Mouse (Mus musculus) limb, embryonic 11.5 days (tissue): ENCODE data around the gene Ulk3. TPM values are rescaled to one million over a fixed set of nuclear protein-coding genes. Genes with fewer than 3 reads are reported as not detected.

ENCODE experiments used
- ATAC-seq: fragments of 200-750 bp; cut with Nextera tagmentation; 2 replicates; pipeline ENCODE4 v1.8.0; 2017; ENCODE audit warnings: low read depth; ENCODE audit not compliant: insufficient number of reproducible peaks, low FRiP score, low TSS enrichment
- DNase-seq: peaks from one replicate; pipeline ENCODE4 v3.0.0-alpha.2; 2015; ENCODE audit warnings: low spot score
- H3K27ac ChIP-seq: fragments of 300-500 bp; sonication (generic); replicated peaks from 2 replicates; pipeline ENCODE4 v1.5.1; 2014; ENCODE audit warnings: low read depth, mild to moderate bottlenecking, low read length
- H3K27me3 ChIP-seq: fragments of 300-500 bp; sonication (generic); 2 replicates; pipeline ENCODE4 v1.6.1; 2014; ENCODE audit warnings: mild to moderate bottlenecking, low read length, mixed read lengths; ENCODE audit not compliant: control insufficient read depth, insufficient read depth
- H3K36me3 ChIP-seq: fragments of 300-500 bp; sonication (generic); 2 replicates; pipeline ENCODE4 v1.6.1; 2014; ENCODE audit warnings: mild to moderate bottlenecking, low read length, moderate library complexity, mixed read lengths; ENCODE audit not compliant: control insufficient read depth, insufficient read depth
- H3K4me1 ChIP-seq: fragments of 300-500 bp; sonication (generic); 2 replicates; pipeline ENCODE4 v1.6.1; 2014; ENCODE audit warnings: low read length, mixed read lengths; ENCODE audit not compliant: control insufficient read depth, insufficient read depth
- H3K4me2 ChIP-seq: fragments of 300-500 bp; sonication (generic); 2 replicates; pipeline ENCODE4 v1.6.1; 2014; ENCODE audit warnings: low read depth, mild to moderate bottlenecking, moderate library complexity; ENCODE audit not compliant: severe bottlenecking
- H3K4me3 ChIP-seq: fragments of 300-500 bp; sonication (generic); 2 replicates; pipeline ENCODE4 v1.5.1; 2014; ENCODE audit warnings: low read depth, low read length
- H3K9ac ChIP-seq: fragments of 300-500 bp; sonication (generic); 2 replicates; pipeline ENCODE4 v1.6.1; 2014; ENCODE audit warnings: mild to moderate bottlenecking, low read length
- H3K9me3 ChIP-seq: fragments of 300-500 bp; sonication (generic); 2 replicates; pipeline ENCODE4 v1.6.1; 2016; ENCODE audit warnings: low read length; ENCODE audit not compliant: control insufficient read depth
- WGBS: fragments of 180-500 bp; shearing (Covaris S2); extraction: QIAGEN DNeasy Blood & Tissue Kit; methylation state at CpG from one replicate; pipeline ENCODE4 v1.1.7; 2014; 5-methylcytosine and 5-hydroxymethylcytosine counted together
- polyA plus RNA-seq: library from polyadenylated mRNA; unstranded; fragments of >200 nt; fragmentation: Nextera tagmentation; extraction: Ambion mirVana; gene quantifications from 2 replicates; pipeline ENCODE4 v1.2.1, GENCODE M21; 2014

Ulk3 gene
- 9.7 and 9.8 TPM in 2 replicates for polyA plus RNA-seq

DNA sequence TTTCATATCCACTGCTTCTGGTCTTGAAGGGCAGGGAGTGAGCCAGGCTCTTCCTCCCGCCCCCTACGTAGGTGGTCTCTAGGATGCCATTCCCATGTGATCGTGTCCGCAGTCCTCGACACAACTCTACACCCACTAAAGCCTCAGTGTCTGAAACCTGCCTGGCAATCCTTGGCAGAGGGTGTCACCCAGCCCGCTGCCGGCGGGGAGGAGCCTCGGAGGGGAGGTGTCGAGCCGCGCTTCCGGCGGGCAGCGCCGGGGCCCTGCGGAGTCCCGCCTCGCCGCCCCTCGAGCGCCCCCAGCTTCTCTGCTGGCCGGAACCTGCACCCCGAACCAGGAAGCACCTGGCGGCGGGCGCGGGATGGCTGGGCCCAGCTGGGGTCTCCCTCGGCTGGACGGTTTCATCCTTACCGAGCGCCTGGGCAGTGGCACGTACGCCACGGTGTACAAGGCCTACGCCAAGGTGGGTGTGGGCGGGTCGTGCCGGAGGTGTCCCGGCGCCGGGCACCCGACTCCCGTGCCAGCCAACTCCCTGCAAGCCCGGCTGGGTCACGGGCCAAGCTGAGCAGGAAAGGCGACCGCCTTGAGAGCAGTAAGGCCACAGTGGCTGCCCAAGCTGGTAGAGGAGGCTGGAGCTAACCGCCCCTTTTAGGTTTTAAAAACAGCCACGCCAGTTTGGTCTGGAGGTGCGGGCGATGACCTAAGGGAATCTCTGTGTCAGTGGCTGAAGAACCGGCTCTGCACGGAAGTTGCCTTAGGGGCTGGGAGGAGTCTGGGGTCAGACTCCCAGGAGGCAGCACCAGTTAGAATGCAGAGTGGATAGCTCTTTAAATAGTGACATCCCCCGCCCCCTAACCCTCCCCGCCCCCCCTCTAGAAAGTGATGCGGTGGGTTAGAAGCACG lies at the start of gene Ulk3:
Gene Ulk3 (plus strand): TSS at position 229 of the 903 bp plus-strand sequence.
- under 1% methylated on average over 57 of the region's 58 CpGs for WGBS
- Histone ChIP-seq H3K27me3 (no peaks in the 10 kb centered on the region), H3K36me3 (peaks cover 4% of the 10 kb centered on the region; the same call in 1 of the 2 replicates), H3K27ac (no peak within 1 kb of the TSS), H3K4me3 (peak within 1 kb of the TSS; percentile 69), H3K4me1 (no peaks in the 10 kb centered on the region), H3K9ac (peak within 1 kb of the TSS; percentile 66), H3K4me2 (peak within 1 kb of the TSS; percentile 89), H3K9me3 (no peaks in the 10 kb centered on the region)
- DNase-seq (peak; percentile 81), ATAC-seq (peak; percentile 64)

DNA sequence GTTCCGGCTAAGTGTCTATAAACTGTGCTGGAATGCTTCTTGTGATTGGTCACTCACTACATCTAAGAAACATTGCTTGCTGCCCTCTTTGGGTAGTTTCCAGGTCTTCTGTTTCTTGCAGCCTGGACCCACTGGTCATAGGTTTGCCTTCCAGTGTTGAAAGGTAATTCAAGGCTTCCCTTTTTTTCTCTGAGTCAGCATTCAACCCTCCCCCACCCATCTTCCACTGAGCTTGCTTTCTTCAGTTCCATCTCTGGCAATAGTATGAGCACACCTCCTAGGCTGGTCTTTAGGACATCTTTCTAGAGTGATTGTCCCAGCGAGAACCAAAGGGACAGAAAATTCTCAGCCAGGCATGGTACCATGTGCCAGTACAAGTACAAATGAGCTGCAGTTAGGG lies 49.7 kb upstream of the Ulk3 start:
- Histone ChIP-seq H3K9me3 (no peaks in the 10 kb centered on the region), H3K9ac (no peak overlapping the region), H3K4me1 (peaks cover 9% of the 10 kb centered on the region), H3K36me3 (peaks cover 7% of the 10 kb centered on the region; the same call in 1 of the 2 replicates), H3K4me3 (no peak overlapping the region), H3K27me3 (no peaks in the 10 kb centered on the region), H3K27ac (no peak overlapping the region), H3K4me2 (no peak overlapping the region)
- ATAC-seq (no peak), DNase-seq (no peak)
- 85% methylated on average over 2 of the region's 2 CpGs for WGBS

DNA sequence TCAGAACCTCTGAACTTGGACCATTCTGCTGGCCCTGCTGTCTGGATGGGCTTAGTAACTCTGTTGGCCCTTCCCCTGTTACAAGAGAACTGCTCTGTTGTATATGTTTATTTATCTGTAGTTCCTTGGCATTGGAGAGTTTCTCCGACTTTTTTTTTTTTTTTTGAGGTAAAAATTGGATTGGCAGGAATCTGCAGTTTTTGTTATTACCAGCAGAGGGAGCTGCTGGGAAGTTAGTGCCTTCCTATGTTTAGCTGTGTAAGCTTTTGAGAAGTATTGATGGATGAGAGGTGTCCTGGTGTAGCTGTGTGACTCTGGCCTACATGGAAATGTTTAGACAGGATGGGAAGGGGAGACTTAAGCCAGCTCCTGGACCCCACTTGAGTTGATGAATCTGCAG lies 47.9 kb upstream of the Ulk3 start:
- peaks cover 9% of the 10 kb centered on the region; the same call in 1 of the 2 replicates for H3K36me3 ChIP-seq
- DNase-seq: peak; percentile 56
- no peaks in the 10 kb centered on the region for H3K9me3 ChIP-seq
- ATAC-seq: no peak
- no peak overlapping the region for H3K4me2 ChIP-seq
- H3K4me1 ChIP-seq: peaks cover 9% of the 10 kb centered on the region
- WGBS: 0% methylated on average over 1 of the region's 1 CpGs
- H3K27ac ChIP-seq: no peak overlapping the region
- no peak overlapping the region for H3K4me3 ChIP-seq
- H3K27me3 ChIP-seq: no peaks in the 10 kb centered on the region
- H3K9ac ChIP-seq: no peak overlapping the region

DNA sequence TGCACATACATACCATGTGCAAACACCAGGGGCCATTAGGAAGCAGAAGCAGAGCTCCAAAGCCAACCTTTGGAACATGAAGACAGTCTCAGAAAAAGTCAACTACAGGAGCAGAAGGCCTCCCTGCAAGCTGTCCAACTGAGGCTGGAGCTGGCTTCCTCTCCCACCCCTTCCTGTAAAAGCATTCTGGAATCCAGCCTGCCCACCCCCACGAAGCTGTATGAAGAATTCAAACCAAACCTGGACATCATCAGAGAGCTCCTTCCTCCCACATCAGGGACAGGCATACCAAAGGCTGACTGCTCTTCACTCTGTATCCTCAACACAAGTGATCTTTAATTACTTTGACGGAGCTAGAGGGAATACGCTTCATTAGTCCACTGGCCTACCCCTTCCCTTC lies 45.3 kb upstream of the Ulk3 start:
- H3K36me3 ChIP-seq: peaks cover 20% of the 10 kb centered on the region; the same call in 1 of the 2 replicates
- ATAC-seq (no peak), DNase-seq (no peak)
- WGBS: 91% methylated on average over 3 of the region's 3 CpGs
- H3K9me3 ChIP-seq: no peaks in the 10 kb centered on the region
- no peak overlapping the region for H3K4me3 ChIP-seq
- H3K27me3 ChIP-seq: no peaks in the 10 kb centered on the region
- H3K27ac ChIP-seq: no peak overlapping the region
- H3K4me2 ChIP-seq: no peak overlapping the region
- no peaks in the 10 kb centered on the region for H3K4me1 ChIP-seq
- H3K9ac ChIP-seq: no peak overlapping the region

DNA sequence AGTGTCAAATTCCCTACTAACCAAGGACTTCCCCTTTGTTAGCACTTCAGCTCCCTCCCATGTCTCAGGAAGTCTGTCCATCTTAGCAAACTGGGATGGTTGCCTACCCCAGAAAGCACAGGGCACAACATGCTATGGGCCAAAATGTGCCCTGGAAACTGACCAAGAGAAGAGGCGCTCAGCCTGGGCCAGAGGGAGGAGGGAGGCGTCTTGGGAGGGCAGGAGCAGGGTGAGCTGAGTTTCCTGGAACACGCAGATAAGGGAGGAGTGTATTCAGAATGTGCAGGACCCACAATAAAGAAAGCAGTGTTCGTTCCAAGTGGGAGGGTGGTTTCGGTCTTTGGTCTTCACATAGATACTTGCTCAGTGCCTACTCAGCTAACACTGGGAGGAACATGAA lies 42.0 kb upstream of the Ulk3 start:
- no peak for DNase-seq
- 90% methylated on average over 5 of the region's 5 CpGs for WGBS
- no peak for ATAC-seq
- no peaks in the 10 kb centered on the region for H3K9me3 ChIP-seq
- peaks cover 4% of the 10 kb centered on the region for H3K4me1 ChIP-seq
- H3K27ac ChIP-seq: no peak overlapping the region
- H3K36me3 ChIP-seq: peaks cover 24% of the 10 kb centered on the region; the same call in 1 of the 2 replicates
- H3K9ac ChIP-seq: no peak overlapping the region
- H3K4me3 ChIP-seq: no peak overlapping the region
- H3K4me2 ChIP-seq: no peak overlapping the region
- no peaks in the 10 kb centered on the region for H3K27me3 ChIP-seq

DNA sequence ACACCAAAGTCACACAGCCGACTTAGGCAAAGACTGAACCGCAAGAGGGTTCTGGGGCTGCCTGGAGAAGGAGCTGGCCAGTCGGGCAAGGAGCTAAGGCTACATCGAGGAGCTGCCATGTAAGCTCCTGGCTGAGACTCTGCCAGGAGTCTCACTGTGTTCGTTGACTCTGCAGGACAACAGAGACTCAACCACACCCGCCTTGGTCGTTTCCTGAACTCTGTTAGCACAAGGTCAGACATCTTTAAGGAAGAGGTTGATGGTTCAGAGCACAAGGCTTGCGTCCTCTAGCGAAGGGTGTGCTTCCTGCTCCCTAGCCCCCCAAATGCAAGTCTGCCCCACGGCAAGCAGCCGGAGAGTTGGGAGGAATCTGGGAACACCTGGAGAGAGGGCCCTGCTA lies 41.4 kb upstream of the Ulk3 start:
- Histone ChIP-seq H3K36me3 (peaks cover 24% of the 10 kb centered on the region; the same call in 1 of the 2 replicates), H3K4me1 (peaks cover 4% of the 10 kb centered on the region), H3K9ac (no peak overlapping the region)

DNA sequence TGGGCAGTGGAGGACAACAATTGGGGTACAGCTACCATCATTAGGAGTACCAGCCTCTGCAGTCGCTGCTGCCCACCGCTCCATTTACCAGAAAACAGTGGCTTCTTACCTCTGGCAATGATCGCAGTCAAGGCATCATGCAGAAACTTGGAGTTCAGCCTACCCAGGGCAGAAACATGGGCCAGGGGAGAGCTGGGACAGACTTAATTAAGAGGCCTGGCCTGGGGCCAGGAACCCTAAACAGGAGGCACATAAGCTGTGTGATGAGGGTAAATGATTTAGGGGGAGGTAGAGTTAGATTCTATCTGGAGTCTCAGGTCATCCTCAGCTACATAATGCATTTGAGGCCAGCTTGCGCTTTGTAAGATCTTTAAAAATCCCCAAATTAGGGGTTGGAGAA lies 40.1 kb upstream of the Ulk3 start:
- peaks cover 4% of the 10 kb centered on the region for H3K4me1 ChIP-seq
- H3K4me2 ChIP-seq: no peak overlapping the region
- H3K27me3 ChIP-seq: no peaks in the 10 kb centered on the region
- ATAC-seq (no peak), DNase-seq (no peak)
- H3K27ac ChIP-seq: no peak overlapping the region
- no peak overlapping the region for H3K4me3 ChIP-seq
- no peak overlapping the region for H3K9ac ChIP-seq
- peaks cover 19% of the 10 kb centered on the region; the same call in 1 of the 2 replicates for H3K36me3 ChIP-seq
- H3K9me3 ChIP-seq: no peaks in the 10 kb centered on the region
- WGBS: 92% methylated on average over 4 of the region's 4 CpGs

More for the DNA sequence above, 41.4 kb upstream of the Ulk3 start:
- 92% methylated on average over 11 of the region's 11 CpGs for WGBS
- ATAC-seq (no peak), DNase-seq (no peak)
- Histone ChIP-seq H3K4me3 (no peak overlapping the region), H3K27me3 (no peaks in the 10 kb centered on the region), H3K9me3 (no peaks in the 10 kb centered on the region), H3K27ac (no peak overlapping the region), H3K4me2 (no peak overlapping the region)

DNA sequence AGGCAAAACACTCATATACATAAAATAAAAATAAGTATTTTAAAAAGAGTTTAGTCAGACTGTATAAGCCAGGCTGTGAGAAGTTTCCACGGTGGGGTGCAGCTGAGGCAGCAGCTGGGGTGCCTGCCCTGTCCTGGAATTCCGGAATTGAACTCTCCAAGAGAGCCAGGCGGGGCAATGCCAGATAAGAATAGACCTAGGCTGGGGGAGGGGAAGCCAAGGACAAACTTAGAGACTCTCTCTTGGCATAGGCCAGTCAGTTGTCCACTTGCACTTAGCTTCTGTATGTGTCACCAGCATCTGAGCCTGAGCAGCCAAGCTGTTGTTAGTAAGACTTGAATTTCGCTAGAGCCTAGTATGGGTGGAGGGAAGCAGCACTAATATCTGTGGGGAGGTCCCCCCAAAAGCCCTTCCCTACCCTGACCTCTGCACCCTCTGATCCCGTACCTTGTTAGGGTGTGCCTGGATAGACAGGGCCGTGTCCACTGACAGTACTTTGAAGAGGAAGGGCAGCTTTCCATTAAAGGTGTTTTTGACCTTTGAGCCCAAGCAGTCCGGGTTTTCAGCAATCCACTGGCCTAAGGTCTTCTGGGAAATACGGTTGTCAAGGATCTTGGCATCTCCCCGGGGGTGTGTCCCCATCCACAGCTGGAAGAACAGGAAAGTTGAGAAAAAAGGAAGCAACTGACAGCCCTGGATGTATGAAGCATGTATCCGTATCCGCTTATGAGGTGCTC lies 39.0 kb upstream of the Ulk3 start:
- WGBS: 89% methylated on average over 11 of the region's 11 CpGs
- DNase-seq (no peak), ATAC-seq (no peak)
- Histone ChIP-seq H3K9me3 (no peaks in the 10 kb centered on the region), H3K9ac (no peak overlapping the region), H3K4me3 (no peak overlapping the region), H3K27ac (no peak overlapping the region), H3K36me3 (peaks cover 15% of the 10 kb centered on the region; the same call in 1 of the 2 replicates), H3K4me1 (peaks cover 4% of the 10 kb centered on the region), H3K4me2 (no peak overlapping the region), H3K27me3 (no peaks in the 10 kb centered on the region)
